Mouse (Mus musculus) spleen, postnatal 14 days (tissue): ENCODE measurements around the gene Npr2.

Source experiments
- DNase-seq, 2 experiments: peaks; one replicate each; pipeline ENCODE4 v3.0.0; 2021 to 2022; ENCODE audit warnings: low spot score in 2 of 2

The Npr2 gene

DNA sequence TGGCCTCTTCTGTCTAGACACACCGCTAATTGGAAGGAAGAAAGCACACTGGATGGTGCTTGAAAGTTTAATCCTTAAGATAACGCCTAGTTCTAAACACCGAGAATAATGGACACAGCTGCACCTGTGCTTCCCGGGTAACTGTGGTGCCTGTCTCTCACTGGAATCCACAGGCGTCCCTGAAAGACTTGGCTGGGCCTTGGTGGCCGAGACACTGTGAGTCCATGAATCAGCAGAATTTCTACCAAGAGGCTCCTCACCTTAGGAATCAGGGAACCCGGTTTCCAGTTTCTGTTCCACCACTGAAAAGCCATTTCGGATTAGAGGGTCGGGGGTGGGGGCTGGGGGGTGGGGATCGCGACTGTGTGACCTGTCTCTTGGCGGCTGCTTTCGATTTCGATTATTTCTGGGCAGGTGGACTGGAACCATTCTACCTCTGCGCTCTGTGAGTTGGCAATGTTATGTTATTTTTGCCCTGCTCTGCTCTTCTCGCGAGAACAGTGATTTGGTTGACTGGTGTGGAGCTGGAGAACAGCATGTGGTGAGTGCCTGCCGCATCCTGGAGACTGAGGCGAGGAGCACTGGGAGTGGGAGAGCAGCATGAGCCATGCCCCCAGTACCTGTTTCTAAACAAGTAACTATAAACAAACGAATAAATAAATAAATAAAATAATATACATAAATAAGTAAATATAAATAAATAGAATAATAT lies 2.5 kb upstream of the Npr2 start:
- no peak for DNase-seq

DNA sequence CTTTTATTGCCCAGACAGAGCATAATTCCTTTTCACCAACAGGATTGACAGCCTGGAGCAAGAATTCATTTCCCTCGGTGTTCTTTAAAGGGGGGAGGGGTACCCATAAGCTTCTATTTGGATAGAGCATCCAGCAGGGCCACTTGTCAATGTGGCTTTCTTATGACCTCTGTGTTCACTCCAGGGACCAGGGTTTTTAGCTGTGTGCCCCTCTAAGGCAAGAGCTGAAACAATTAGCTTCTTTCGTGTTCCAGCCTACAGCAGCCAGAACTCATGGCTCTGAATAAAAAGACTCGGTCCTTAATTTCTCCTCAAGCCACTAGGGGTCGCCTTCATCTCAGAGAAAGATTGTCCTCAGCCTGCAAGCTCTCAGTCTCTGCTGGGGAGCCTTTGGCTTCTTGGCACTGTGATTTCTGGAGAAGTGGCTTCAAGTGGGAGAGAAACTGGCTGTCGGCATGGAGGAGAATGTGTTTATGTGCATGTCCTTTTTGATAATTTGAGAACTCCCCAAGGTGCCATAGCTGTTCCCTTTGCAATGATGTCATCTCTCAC lies 1.6 kb upstream of the Npr2 start:
- peak; percentile 27 to 62 for DNase-seq

DNA sequence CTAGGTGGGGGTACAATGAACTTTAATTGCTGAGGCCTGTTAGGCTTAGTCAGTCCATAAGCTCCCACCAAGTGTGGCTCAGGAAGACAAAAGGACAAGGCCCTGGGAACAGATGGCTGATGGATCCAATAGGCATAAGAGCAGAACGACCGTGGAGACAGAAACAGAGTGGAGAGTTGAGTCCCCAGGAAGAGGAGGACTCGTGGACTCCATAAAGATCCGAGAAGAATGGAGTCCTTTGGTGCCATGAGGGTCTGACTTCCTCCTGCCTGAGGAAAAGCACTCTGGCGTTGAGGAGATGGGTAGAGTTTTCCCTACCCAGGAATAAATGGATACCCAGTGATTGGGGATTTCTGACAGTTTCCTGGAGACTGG lies 1.1 kb upstream of the Npr2 start:
- DNase-seq: no peak

DNA sequence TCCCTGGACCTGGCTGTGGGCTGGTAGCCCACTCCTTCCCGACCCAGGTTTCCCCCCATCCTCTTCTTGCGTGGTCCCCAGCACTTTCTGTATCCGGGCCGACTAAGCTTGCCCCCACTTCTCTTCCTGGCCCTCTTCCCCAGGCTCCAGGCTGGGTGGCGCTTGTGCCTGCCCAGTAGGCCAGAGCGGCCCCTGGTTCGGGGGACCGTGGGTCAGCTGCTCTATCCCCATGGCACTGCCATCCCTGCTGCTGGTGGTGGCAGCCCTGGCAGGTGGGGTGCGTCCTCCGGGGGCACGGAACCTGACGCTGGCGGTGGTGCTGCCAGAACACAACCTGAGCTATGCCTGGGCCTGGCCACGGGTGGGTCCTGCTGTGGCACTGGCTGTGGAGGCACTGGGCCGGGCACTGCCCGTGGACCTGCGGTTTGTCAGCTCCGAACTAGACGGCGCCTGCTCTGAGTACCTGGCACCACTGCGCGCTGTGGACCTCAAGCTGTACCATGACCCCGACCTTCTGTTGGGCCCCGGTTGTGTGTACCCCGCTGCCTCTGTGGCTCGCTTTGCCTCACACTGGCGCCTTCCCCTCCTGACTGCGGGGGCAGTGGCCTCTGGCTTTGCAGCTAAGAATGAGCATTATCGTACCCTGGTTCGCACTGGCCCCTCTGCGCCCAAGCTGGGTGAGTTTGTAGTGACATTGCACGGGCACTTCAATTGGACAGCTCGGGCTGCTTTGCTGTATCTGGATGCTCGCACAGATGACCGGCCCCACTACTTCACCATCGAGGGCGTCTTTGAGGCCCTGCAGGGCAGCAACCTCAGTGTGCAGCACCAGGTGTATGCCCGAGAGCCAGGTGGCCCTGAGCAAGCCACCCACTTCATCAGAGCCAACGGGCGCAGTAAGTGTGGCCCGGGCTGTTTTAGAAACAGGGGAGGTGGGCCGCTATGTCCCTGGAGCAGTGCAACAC lies 503 bp downstream of the Npr2 start:
- DNase-seq: no peak

DNA sequence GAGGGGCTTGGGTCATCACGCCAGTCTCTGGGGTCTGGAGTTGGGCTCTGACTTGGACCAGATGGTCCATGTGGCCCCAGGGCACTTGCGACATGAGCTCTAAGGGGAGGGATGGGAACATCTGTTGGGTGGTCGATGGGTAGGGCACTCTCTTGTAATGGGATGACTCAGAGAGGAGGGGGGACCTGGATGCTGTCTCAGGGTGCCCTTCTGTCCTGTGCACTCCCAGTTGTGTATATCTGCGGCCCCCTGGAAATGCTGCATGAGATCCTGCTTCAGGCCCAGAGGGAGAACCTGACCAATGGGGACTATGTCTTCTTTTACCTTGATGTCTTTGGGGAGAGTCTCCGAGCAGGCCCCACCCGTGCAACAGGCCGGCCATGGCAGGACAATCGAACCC lies 1.6 kb downstream of the Npr2 start:
- no peak for DNase-seq

DNA sequence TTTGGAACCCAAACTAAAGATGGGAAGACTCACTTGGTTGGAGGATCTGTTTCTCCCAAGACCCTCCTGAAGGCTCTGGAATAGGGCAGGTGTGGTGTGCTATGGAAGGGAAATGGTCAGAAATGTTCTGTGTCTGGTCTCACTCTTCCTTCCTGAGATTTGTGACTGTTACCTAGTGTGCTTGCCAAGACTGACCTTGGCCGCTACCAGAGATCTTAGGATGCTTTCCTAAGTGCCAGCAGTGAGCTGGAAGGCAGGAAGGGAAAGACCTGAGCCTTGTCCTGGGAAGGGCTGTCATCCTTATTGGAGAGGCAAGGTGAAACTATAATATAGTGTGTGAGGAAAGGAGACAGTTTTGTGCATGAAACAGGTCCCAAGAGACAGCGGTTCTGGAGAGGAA lies 2.0 kb downstream of the Npr2 start:
- DNase-seq: no peak

DNA sequence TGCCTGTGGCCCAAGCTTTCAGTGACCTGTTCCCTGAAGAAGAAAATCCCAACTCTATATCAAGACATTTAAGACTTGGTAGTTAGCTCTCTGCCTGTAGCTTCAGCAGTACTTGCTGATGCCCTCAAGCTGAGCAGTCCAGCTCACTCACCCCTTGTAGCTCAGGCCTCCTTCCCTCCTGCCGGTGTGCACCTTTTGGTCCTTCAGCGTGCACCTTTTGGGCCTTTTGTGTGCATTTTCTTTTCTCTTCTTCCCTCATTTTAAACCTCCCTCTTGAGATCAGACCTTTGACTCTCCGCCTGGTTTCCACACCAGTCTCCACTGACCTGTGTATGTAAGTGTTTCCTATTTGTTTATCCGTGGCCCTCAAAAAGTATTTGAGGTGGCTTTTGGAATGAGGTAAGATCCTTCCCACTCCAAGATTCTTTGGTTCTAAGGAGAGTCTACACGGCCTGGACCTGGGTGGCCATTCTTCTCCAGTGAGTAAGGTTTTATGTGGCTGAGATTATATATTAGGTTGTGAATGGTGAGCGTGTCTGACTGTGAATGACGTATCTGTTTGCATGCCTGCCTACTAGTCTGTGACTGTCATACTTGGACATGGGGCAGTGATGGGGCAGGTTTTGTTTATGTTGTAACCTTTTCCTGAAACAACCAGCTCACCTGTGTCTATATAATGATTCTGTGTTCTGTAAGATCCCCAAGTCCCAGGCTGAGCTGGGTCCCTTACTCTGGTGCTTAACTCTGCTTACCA lies 3.1 kb downstream of the Npr2 start:
- DNase-seq: no peak

DNA sequence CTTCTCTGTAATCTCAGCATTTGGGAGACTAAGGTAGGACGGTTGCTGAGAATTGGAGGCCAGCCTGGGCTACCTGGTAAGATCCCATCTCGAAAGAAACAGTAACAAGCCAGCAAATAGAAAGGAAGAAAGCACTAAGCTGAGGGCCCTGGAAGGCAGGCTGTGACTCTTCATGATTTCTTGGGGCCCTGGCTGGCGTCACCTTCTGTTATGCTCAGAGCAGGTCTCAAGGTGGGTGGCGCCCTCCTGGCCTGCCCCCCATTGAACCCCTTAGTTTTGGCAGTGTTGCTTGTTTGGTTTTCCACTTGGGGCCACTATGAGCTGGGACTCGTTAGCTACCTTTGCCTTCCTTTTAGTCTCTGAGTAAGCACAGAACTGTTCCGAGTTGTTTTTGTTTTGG lies 5.0 kb downstream of the Npr2 start:
- DNase-seq: peak in 1 of 2 experiments; percentile 1

DNA sequence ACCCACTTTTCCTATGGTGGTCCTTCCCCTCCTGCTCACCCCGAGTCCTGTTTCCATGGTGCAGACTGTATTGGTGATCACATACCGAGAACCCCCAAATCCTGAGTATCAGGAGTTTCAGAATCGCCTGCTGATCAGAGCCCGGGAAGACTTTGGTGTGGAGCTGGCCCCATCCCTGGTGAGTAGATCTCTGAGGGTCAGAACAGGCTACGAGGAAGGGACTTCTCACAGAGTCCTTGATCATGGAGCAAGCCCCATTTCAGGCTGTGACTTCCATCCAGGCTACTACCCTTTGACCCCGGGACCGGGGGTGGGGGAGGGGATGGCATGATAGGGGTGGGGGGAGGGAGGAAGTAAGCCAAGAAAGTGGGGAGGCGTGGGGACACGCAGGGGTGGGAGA lies 8.3 kb downstream of the Npr2 start:
- peak in 1 of 2 experiments; percentile 1 for DNase-seq

DNA sequence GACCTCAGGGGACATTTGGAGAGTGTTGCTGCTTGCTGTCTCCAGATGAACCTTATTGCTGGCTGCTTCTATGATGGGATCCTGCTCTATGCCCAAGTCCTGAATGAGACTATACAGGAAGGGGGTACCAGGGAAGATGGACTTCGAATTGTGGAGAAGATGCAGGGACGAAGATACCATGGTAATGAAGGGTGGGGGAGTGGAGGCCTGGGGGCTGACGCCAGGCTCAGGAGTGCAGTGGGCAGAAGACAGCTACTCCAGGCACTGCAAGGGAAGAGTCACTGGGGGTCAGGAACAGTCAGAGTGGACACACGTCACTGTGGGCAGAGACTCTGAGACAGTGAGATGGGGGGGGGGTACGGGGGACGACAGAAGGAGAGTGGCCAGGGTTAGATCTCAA lies 8.8 kb downstream of the Npr2 start:
- peak in 1 of 2 experiments; percentile 1 for DNase-seq

DNA sequence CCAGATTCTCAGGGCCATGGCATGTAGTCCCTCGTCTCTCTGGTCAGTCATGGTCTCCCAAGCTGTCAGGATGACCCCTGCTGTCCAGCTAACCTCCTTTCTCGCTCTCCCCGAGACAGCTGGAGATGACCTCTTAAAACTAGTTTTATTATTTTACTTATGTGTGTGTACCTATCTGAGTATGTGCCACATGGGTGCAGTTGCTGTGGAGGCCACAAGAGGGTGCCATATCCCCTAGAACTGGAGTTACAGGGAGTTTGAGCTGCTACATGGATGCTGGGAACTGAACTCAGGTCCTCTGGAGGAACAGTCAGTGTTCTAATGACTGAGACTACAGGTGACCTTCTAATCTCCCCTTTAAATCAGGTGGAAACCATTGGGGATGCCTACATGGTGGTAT lies 18.0 kb downstream of the Npr2 start:
- DNase-seq: no peak

DNA sequence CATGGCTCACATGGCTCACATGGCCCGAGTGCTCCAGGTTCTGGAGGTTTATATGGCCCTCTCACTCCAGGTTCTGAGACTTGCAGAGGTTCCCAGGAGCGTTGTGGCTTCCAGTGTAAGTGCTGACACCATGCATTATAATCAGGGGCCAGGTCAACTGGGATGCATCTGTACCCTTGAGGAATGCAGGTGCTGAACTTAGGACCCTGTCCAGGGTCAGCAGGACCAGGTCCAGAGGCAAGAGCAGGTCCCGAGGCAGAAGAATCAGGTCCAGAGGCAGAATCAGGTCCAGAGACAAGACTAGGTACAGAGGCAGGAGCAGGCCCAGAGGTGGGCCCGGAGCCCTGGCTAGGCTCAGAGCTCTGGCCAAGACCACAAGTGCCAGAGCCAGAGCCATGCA lies 21.0 kb downstream of the Npr2 start:
- DNase-seq: no peak

DNA sequence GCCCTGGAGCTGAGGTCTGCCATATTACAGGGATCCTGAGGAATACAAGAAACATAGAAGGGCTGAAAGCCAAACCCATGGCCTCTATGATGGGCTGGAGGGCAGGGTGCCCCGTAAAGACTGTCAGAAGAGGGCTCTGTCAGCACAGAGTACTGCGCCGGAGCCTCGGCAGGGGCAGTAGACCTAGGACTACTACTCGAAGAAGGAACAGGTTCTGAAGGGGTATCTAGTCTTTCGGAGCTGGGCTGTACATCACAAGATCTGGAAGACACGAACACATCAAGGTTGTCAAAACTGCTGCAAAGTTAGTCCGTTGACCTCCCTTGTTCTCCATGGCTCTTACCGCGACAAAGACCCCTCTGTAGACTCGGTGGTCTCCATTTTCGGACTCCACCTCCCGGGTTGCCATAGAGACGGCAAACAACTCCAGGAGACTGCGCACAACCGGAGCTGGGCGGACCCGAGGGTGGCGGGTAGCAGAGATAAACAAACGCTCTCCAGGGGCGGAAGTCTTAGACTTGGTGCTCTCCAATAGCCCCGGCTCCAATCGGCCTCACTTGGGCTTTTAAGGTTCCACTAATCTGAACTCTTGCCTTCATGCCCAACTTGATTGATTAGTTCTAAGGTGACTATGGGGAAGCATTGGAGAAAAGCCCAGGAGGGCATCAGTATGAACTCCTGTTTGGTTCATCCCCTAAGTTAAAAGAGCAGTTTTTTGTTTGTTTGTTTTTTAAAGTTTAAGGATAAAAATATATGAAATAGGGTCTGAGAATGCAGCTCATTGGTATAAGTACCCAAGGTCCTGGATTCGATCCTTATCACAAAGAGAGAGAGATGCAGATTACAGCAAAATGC lies 21.7 kb downstream of the Npr2 start, which contains the start of gene Spag8:
Spag8 (minus strand) TSS at position 434 of the 855 bp plus-strand sequence.
- no peak for DNase-seq

DNA sequence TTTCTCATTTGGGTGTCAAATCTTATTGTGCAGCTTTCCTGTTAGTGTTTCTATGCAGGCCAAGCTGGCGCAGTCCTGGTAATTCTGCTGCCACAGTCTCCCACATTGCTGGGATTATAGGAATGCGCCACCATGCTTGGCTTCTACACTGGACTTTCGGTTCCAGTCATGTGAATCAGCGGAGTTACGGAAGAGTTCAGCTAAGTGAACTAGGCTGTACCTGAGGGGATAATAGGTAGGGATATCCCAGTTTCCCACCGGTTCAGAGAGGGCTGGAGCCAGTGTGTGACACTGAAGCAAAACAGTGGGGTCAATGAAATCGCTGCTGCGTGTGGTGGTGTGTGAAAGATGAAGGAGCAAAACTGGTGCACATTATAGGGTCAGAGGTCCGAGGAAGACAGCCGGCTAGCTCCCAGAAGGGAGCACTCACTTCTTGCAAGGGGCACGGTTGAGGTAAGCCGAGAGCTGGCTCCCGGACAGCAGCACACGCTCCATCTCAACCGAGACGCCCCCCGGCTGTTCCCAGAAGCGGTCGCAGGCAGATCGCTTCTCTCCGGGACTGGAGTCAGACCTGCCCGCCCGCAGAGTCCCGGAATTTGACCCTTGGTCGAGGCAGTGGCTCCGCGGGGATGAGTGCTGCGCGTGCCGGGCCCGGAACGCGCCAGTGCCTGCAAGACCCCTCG lies 24.1 kb downstream of the Npr2 start:
- no peak for DNase-seq

DNA sequence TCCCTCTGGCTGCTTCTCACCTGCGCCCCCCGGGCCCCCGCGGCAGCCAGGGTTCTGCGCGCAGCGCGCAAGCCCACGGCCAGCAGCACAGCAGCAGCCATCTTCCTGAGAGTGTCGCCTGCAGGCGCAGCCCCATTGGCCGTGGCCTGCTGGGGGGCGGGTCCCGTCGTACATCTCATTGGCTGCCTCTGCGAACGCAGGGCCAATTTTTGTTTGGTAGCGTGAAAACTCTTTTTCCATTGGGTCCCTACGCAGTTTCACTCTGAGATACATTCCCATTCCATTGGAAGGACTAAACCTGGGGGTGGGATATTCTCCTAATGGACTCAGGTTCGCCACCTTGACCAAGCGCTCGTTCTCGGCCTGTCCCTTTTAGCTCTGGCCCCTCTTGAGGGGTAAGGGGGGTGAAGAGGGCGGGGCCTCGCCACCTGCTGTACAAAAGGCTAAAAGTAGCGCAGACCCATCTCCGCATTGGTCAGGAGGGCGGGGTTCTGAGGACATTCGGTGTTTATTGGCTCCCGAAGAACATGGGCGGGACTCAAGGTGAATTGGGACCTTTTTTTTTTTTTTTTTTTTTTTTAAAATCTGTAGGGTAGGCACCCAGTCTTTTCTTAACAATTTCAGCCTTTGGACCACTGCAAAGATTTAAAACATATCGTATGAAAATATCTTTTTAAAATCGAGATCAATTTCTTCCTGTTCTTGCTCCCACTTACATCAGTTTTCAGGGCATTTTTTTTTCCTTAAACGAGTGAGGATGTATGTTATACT lies 24.8 kb downstream of the Npr2 start, which contains the start of gene Hint2:
Hint2 (minus strand) TSS at position 128 of the 771 bp plus-strand sequence.
- DNase-seq: peak; percentile 83 to 88

DNA sequence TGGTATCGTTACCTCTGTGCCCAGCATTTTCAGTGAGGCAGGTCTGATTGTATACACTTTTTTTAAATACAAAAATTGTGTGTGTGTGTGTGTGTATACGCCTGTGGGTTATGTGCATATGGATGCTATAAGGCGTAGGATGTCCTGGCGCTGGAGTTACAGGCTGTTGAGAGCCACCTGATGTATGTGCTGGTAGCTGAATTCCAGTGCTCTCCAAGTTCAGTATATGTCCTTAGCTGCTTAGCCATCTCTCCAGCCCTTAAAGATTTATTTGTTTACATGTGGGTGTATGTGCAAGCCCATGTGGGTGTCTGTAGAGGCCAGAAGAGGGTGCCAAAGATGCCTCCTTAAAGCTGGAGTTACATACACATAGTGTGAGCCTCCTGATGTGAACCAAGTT lies 25.4 kb downstream of the Npr2 start:
- no peak for DNase-seq

DNA sequence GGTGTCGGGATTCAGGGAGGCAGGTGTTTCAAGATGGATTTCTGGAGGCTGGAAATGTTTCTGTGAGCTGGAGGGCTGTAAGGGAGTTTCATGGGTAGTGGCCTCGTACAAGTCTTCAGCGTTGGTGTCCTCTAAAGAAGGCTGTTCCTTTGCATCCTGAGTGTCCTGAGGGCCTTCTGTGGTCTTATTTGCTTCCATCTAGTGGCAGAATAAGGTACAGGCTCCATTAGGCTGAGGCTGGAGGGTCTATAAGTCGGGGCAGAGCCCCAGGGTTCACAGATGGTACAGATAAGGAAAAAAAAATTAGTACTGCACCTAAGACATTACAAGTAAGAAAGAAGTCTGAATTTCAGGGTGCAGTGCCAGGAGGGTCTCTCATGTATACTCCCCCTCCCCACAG lies 34.7 kb downstream of the Npr2 start:
- no peak for DNase-seq

DNA sequence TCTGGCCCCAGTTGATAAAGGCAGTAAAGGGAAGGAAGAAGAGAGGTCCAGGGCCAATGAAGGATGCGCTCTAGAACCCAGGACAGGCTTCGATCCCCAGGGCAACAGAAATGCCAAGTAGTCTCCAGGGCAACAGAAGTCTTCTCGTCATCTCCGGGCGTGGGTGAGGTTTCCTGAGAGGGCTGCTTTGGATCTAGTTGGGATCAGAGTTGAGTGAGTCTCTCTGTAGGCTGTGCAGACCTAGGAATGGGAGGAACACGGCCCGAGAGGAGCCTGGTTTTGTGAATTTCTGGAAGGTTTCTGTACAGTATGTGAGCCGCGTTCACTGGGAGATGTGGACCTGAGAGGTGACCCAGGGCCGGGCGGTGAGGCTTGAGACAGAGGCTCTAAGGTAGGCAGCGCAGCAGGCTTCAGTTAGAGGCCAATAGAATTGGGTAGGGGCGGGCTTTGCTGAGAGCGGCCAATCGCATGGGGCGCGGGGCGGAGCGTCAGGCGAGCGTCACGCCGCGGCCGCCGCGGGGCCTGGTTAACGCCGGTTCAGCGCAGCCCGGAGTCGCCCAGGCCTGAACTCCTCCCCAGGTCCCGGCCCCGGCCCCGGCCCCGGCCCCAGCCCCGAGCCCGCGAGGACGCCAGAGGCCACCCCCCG lies 37.2 kb downstream of the Npr2 start, which contains the start of the genes Tmem8b and Fam221b:
Tmem8b (plus strand) TSS at position 190 of the 646 bp plus-strand sequence.
Fam221b (minus strand) TSS at position 364 of the 646 bp plus-strand sequence.
- DNase-seq: peak; percentile 81 to 86

DNA sequence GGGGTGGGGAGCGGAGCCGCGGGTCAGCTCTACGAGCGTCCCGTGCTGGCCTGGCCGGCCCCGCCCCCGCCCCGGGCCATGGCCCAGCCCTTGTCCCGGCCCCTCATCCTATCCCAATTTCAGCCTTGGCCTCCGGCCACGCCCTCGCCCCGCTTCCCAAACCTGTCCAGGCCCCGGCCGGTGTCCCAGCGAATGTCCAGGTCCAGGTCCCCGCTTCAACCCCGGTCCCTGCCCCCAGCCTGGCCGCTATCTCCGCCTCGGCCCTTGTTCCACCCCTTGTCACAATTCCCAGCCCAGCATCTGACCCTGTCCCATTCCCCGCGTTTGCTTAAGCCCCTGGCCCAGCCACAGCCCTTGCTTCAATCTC lies 37.7 kb downstream of the Npr2 start:
- peak in 1 of 2 experiments; percentile 28 for DNase-seq
